Mouse (Mus musculus): ENCODE data around the gene Ccdc117.
A peak's percentile ranks its signal among the peaks of the same experiment; 100 is the strongest.
"Not testable (repeated sequence)": the region's sequence is repeated elsewhere in the genome, so short reads cannot be mapped to it uniquely, and the experiment has no call there.

Ccdc117 gene

DNA sequence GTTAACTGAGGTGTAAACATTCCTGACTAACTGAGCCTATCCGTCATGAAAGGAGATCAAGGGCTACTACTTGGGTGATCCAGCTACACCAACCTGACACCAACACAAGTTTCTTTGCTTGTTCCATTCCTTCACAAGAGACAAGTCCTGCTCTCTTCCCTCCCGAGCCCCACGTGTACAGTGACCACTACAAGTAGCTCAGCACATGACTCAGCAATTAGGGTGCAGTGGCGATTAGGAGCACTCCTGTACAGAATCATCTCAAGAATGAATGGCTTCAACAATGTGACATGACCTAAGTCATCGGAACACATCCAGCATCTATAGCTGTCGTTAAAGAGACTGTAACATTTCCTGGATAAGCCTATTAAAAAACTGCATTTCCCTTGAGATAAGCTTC lies 11.3 kb downstream of the Ccdc117 start:
- no peak for DNase-seq (ENCODE audit: low spot score in 2 of 2)

DNA sequence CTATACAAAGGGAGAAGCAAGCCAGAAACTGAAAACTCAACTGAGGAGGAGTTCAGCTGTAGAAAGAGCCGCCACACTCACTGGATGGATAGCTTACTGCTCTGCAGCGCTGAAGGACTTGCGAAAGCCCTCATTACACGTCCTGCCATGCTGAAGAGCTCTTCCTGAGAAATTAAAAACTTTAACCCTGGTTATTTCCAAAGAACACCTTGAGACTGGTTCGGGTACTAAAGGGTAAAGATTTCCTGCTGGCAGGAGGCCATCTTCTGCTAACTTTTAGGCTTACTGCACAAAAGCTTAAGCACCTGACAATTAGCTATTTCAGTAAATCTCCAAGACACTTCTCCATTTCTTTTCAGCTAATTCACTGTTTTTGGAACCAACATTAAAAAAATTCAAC lies 11.8 kb downstream of the Ccdc117 start:
- DNase-seq (ENCODE audit: low spot score in 2 of 2), result no peak

GRCm38 (mm10) chr11:5528841-5529240 lies 13.1 kb downstream of the Ccdc117 start:
- DNase-seq (ENCODE audit: low spot score in 2 of 2), result no peak

GRCm38 (mm10) chr11:5527865-5528523 lies 14.0 kb downstream of the Ccdc117 start:
- DNase-seq (ENCODE audit: low spot score in 2 of 2), result no peak

DNA sequence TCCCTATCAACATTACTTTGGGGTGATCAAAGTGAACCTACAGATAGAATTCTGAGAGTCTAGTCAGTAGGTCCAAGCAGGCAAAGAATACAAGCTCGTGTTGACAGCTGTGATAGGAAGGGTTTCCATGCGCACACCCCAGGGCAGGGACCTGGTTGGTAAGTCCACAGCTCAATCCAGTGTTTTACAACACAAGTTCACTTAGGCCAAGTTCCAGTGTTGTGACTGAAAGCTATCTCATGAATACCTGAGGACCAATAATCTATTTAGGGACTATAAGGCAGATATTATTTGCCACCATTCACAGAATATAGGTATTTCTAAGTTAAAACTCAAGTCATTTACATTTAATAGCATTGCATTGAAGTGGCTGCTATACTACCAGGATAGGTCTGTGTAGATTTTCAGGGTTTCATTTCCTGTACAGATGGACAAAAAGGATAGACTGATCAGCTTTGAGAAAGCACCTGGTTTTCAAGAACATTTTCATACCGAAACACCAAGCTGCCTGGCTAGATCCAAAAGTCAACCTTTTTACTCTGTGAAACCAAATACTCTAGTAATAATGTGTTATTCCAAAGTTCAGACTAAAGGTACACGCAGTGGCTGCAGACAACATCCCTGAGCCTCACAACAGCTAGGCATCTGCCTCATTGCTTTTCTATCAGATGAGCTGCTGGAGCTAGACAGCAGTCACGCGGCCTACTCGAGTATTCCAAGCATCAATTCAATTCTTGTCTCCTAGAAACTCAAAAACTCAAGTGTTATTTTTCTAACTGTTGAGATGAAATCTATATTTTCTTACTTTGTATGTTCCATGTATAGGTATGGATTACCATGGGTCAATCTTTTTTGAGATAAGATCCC lies 15.2 kb downstream of the Ccdc117 start:
- no peak for DNase-seq (ENCODE audit: low spot score in 2 of 2)

GRCm38 (mm10) chr11:5525418-5525817 lies 16.6 kb downstream of the Ccdc117 start:
- no peak for DNase-seq (ENCODE audit: low spot score in 2 of 2)

- DNase-seq (ENCODE audit: low spot score in 2 of 2), result no peak
Measured at GRCm38 (mm10) chr11:5522798-5523415, 19.1 kb downstream of the Ccdc117 start.

- DNase-seq (ENCODE audit: low spot score in 2 of 2), result peak; percentile 67 to 79
Measured at GRCm38 (mm10) chr11:5521516-5522291, 20.3 kb downstream of the Ccdc117 start.

DNA sequence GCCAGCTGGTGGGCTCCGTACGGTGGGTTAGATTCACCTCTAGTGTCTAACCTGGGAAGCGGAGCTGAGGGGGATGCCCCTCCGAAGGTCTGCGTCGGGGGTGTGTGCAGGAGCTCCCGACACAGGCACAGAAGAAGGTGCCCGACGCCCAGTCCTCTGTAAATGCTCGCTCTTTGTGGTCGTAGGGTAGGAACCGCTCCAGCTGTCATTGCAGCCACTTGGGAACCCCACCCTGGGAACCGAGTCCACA lies 20.8 kb downstream of the Ccdc117 start:
- peak in 1 of 2 experiments; percentile 46 for DNase-seq (ENCODE audit: low spot score in 2 of 2)

DNA sequence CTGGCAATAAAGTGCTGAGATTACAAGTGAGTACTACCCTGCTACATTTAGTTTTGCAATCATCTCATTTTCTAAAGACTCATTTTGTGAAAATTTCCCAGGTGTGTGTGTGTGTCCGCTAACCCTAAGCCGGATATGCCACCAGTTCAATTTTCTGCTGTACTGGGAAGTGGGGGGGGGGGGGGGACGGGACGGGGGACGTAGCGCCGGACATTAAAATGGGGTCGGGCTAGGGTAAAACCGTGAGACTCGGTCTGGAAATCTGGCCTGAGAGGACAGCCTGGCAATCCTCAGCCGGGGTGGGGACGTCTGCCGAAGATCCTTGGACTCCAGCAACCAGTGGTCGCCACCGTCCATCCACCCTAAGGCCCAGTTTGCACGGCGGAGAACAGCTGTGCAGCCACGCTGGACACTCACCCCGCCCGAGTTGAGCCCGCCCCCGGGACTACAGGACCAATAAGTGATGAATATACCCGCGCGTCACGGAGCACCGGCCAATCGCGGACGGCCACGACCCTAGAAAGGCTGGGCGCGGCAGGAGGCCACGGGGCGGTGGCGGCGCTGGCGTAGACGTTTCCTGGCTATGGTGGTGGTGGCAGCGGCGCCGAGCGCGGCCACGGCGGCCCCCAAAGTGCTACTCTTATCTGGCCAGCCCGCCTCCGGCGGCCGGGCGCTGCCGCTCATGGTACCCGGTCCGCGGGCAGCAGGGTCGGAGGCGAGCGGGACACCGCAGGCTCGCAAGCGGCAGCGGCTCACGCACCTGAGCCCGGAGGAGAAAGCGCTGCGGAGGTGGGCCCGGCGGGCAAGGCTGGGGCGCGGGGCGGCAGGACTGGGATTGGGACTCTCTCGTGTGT lies 21.3 kb downstream of the Ccdc117 start, which contains the start of gene Xbp1:
Xbp1 (plus strand) TSS at position 248 of the 854 bp plus-strand sequence.
- DNase-seq (ENCODE audit: low spot score in 2 of 2), result peak; percentile 95 to 98

- no peak for DNase-seq (ENCODE audit: low spot score in 2 of 2)
Measured at GRCm38 (mm10) chr11:5519681-5520080, 22.3 kb downstream of the Ccdc117 start.

GRCm38 (mm10) chr11:5517346-5517745 lies 24.6 kb downstream of the Ccdc117 start:
- no peak for DNase-seq (ENCODE audit: low spot score in 2 of 2)

- DNase-seq (ENCODE audit: low spot score in 2 of 2), result no peak
Measured at GRCm38 (mm10) chr11:5516617-5517016, 25.4 kb downstream of the Ccdc117 start.

- DNase-seq (ENCODE audit: low spot score in 2 of 2), result no peak
Measured at GRCm38 (mm10) chr11:5516151-5516550, 25.8 kb downstream of the Ccdc117 start.

- no peak for DNase-seq (ENCODE audit: low spot score in 2 of 2)
Measured at GRCm38 (mm10) chr11:5515655-5516054, 26.3 kb downstream of the Ccdc117 start.

DNA sequence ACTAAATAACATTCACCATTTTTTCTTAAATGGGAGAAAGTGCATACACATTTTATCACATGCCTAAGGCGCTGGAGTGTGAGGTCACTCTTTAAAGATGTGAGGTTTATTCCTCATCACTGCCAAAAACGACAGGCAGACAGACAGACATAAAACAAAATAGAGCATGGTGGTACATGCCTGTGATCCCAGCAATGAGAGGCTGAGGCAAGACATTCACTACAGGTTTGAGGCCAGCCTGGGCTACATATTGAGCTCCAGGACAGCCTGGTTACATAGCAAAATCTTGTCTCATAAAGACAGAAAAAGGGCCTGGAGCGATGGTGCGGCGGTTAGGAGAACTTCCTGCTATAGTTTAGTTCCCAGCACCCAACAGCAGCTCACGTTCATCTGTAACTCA lies 26.8 kb downstream of the Ccdc117 start:
- DNase-seq (ENCODE audit: low spot score in 2 of 2), result no peak

GRCm38 (mm10) chr11:5514091-5514490 lies 27.9 kb downstream of the Ccdc117 start:
- DNase-seq (ENCODE audit: low spot score in 2 of 2), result no peak

GRCm38 (mm10) chr11:5512961-5513360 lies 29.0 kb downstream of the Ccdc117 start:
- no peak for DNase-seq (ENCODE audit: low spot score in 2 of 2)

GRCm38 (mm10) chr11:5512099-5512725 lies 29.8 kb downstream of the Ccdc117 start:
- DNase-seq (ENCODE audit: low spot score in 2 of 2), result no peak

DNA sequence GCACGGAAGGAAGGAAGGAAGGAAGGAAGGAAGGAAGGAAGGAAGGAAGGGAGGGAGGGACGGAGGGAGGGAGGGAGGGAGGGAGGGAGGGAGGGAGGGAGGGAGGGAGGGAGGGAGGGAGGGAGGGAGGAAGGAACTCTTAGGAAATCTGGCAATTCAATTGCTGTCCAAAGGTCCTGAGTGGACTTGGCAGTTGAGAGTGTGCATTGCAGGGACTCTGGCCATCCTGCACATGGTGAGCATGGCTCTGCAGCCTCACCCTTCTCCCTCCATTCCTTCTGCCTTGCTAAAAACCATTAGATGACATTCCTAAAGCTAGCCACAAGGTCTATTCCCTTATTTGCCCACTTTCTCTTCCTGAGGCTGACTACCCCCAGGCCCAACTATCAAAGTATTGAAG lies 31.3 kb downstream of the Ccdc117 start:
- not testable (repeated sequence) for DNase-seq (ENCODE audit: low spot score in 2 of 2)

GRCm38 (mm10) chr11:5510099-5510391 lies 31.9 kb downstream of the Ccdc117 start:
- DNase-seq (ENCODE audit: low spot score in 2 of 2), result no peak
